Mouse (Mus musculus) kidney, adult 2 months (tissue): ENCODE results near the gene Ppp1r13b.

Source experiments
- CTCF ChIP-seq: fragments of 200-500 bp; conservative IDR thresholded peaks from 2 replicates; pipeline ENCODE4 v1.5.1; 2011; ENCODE audit warnings: low read depth, mild to moderate bottlenecking, control low read depth, low read length, moderate library complexity, mixed read lengths; ENCODE audit not compliant: insufficient read depth, insufficient read length
- POLR2A ChIP-seq: fragments of 200-500 bp; IDR thresholded peaks from one replicate; pipeline ENCODE4 v1.6.1; 2011; ENCODE audit warnings: low read depth, low read length, control low read depth

DNA sequence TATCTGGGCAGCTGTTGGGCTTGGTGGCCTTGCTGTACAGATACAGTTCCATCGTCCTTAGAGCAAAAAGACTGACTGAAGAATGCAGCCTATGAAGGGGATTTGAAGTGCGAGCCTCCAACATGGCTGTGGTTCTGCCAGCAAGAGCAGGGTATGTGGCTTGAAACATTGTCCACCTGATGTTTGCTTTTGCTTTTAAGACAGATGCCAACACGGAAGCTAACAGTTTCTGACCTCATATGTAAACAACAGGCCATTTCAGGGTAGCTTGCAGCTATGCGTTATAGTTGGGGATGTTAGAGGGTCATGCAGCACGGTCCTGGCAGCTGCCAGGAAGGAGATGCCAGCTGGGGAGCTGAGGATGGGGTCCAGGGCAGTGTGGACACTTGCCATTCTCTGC is 42.6 kb upstream of the Ppp1r13b start:
- no peak for TF ChIP-seq CTCF
- TF ChIP-seq POLR2A, result no peak
